Mouse (Mus musculus) CH12.LX (cell line): Measurements from ENCODE around the gene Ndufa8. TPM values are rescaled to one million over a fixed set of nuclear protein-coding genes. Genes with fewer than 3 reads are reported as not detected.

ENCODE experiments used
- DNase-seq: peaks from one replicate; pipeline ENCODE4 v3.0.0-alpha.2; 2013; ENCODE audit errors: extremely low read depth
- H3K27ac ChIP-seq: 2 replicates; pipeline ENCODE4 v1.5.1; 2012; ENCODE audit warnings: low read depth, mild to moderate bottlenecking, control low read depth, moderate library complexity; ENCODE audit not compliant: insufficient read depth
- H3K27me3 ChIP-seq: replicated peaks from 2 replicates; pipeline ENCODE3; 2012; ENCODE audit warnings: inconsistent platforms
- H3K36me3 ChIP-seq, 2 experiments: replicated peaks in 1 of 2; 2 replicates each; pipeline versions ENCODE3 to v1.6.1; 2012; ENCODE audit warnings: inconsistent platforms in 1 of 2, low read length in 1 of 2, mild to moderate bottlenecking in 1 of 2, mixed read lengths in 1 of 2, moderate library complexity in 1 of 2; ENCODE audit not compliant: control insufficient read depth in 1 of 2, insufficient read depth in 1 of 2
- H3K4me1 ChIP-seq, 2 experiments: 2 replicates each; pipeline ENCODE4 v1.6.1; 2012; ENCODE audit warnings: inconsistent platforms in 1 of 2, moderate library complexity in 1 of 2; ENCODE audit not compliant: insufficient read depth in 2 of 2, control insufficient read depth in 1 of 2
- H3K4me2 ChIP-seq: 2 replicates; pipeline ENCODE4 v1.6.1; 2012; ENCODE audit warnings: low read depth, mild to moderate bottlenecking, control low read depth; ENCODE audit not compliant: poor library complexity, insufficient read depth, severe bottlenecking
- H3K4me3 ChIP-seq, 3 experiments: fragments of 150-350 bp in 1 of 3; sonication (generic) in 1 of 3; replicated peaks in 1 of 3; 2 replicates each; pipeline versions ENCODE3 to v1.5.1; 2011 to 2012; ENCODE audit warnings: low read depth in 2 of 3, low read length in 2 of 3, mild to moderate bottlenecking in 2 of 3, moderate library complexity in 2 of 3, control low read depth in 1 of 3, improper control_type of control experiment in 1 of 3, inconsistent platforms in 1 of 3, mixed read lengths in 1 of 3; ENCODE audit not compliant: poor library complexity in 1 of 3
- H3K79me2 ChIP-seq: replicated peaks from 2 replicates; pipeline ENCODE4 v1.6.1; 2012; ENCODE audit warnings: mild to moderate bottlenecking, moderate library complexity; ENCODE audit not compliant: control insufficient read depth, poor library complexity, insufficient read depth, severe bottlenecking; ENCODE audit errors: extremely low read depth
- H3K9ac ChIP-seq: 2 replicates; pipeline ENCODE4 v1.6.1; 2012; ENCODE audit warnings: low read depth, mild to moderate bottlenecking, control low read depth, moderate library complexity; ENCODE audit not compliant: insufficient read depth
- H3K9me3 ChIP-seq: replicated peaks from 2 replicates; pipeline ENCODE3; 2012; ENCODE audit warnings: low read length, inconsistent platforms, mixed read lengths
- BHLHE40 ChIP-seq: IDR thresholded peaks from 2 replicates; pipeline ENCODE4 v1.6.1; 2011; ENCODE audit warnings: mild to moderate bottlenecking, low read depth, low read length, improper control_type of control experiment
- CHD1 ChIP-seq: IDR thresholded peaks from 2 replicates; pipeline ENCODE4 v1.6.1; 2012; ENCODE audit warnings: low read depth, low read length, improper control_type of control experiment, inconsistent platforms
- CHD2 ChIP-seq: IDR thresholded peaks from 2 replicates; pipeline ENCODE4 v1.6.1; 2011; ENCODE audit warnings: low read length, improper control_type of control experiment
- CTCF ChIP-seq, 2 experiments: IDR thresholded peaks in 1 of 2; conservative IDR thresholded peaks in 1 of 2; 2 replicates each; pipeline ENCODE4 v1.5.1; 2011 to 2012; ENCODE audit warnings: low read depth in 2 of 2, low read length in 2 of 2, improper control_type of control experiment in 1 of 2, inconsistent platforms in 1 of 2, mild to moderate bottlenecking in 1 of 2, moderate library complexity in 1 of 2
- E2F4 ChIP-seq: IDR thresholded peaks from 2 replicates; pipeline ENCODE4 v1.6.1; 2011; ENCODE audit warnings: low read depth, low read length, improper control_type of control experiment; ENCODE audit not compliant: insufficient replicate concordance
- JUN ChIP-seq: IDR thresholded peaks from 2 replicates; pipeline ENCODE4 v1.6.1; 2011; ENCODE audit warnings: low read depth, mild to moderate bottlenecking, low read length, improper control_type of control experiment, moderate library complexity; ENCODE audit not compliant: insufficient read depth
- MAX ChIP-seq: IDR thresholded peaks from 2 replicates; pipeline ENCODE4 v1.6.1; 2011; ENCODE audit warnings: low read length, improper control_type of control experiment
- MYC ChIP-seq: IDR thresholded peaks from 2 replicates; pipeline ENCODE4 v1.6.1; 2011; ENCODE audit warnings: low read depth, mild to moderate bottlenecking, improper control_type of control experiment, low read length
- POLR2AphosphoS2 ChIP-seq: IDR thresholded peaks from 2 replicates; pipeline ENCODE4 v1.6.1; 2011; ENCODE audit warnings: low read depth, low read length, improper control_type of control experiment
- RAD21 ChIP-seq: IDR thresholded peaks from 2 replicates; pipeline ENCODE4 v1.6.1; 2011; ENCODE audit warnings: low read depth, mild to moderate bottlenecking, low read length, improper control_type of control experiment, moderate library complexity
- TBP ChIP-seq: conservative IDR thresholded peaks from 2 replicates; pipeline ENCODE4 v1.6.1; 2011; ENCODE audit warnings: low read depth, low read length, improper control_type of control experiment
- UBTF ChIP-seq: IDR thresholded peaks from 2 replicates; pipeline ENCODE4 v1.6.1; 2012; ENCODE audit warnings: low read depth, mild to moderate bottlenecking, inconsistent platforms, low read length, improper control_type of control experiment, moderate library complexity
- ZMIZ1 ChIP-seq: IDR thresholded peaks from 2 replicates; pipeline ENCODE4 v1.6.1; 2012; ENCODE audit warnings: low read depth, mild to moderate bottlenecking, inconsistent platforms, low read length, improper control_type of control experiment
- dilution Hi-C: fragments of 300-500 bp; cut with MboI; formaldehyde crosslinking; loops from 2 replicates; pipeline ENCODE4 v1.14.3; 2020; ENCODE audit warnings: low sequenced_read_pairs; ENCODE audit not compliant: extremely low pct_unique_long_range_greater_than_20kb, extremely low pct_ligation_motif_present
- in situ Hi-C: fragments of 300-500 bp; cut with MboI; formaldehyde crosslinking; loops from 3 replicates; pipeline ENCODE4 v1.14.3; 2019; ENCODE audit warnings: low sequenced_read_pairs, low pct_ligation_motif_present, low pct_unique_long_range_greater_than_20kb, mixed read lengths
- polyA plus RNA-seq: library from polyadenylated mRNA; unstranded; fragments of >175 nt; gene quantifications from 2 replicates; pipeline ENCODE4 v1.2.1, GENCODE M21; 2012; ENCODE audit warnings: low read depth; ENCODE audit not compliant: insufficient read length
- total RNA-seq, 2 experiments: library from RNA; depleted of rRNA; stranded (reverse); fragments of 300-350 nt in 1 of 2; fragments of >200 nt in 1 of 2; gene quantifications; 2 replicates each; pipeline ENCODE4 v1.2.3; 2012 to 2014

Ndufa8 gene
- total and polyA plus RNA-seq, 3 experiments: 111 to 179 (median 119) TPM

DNA sequence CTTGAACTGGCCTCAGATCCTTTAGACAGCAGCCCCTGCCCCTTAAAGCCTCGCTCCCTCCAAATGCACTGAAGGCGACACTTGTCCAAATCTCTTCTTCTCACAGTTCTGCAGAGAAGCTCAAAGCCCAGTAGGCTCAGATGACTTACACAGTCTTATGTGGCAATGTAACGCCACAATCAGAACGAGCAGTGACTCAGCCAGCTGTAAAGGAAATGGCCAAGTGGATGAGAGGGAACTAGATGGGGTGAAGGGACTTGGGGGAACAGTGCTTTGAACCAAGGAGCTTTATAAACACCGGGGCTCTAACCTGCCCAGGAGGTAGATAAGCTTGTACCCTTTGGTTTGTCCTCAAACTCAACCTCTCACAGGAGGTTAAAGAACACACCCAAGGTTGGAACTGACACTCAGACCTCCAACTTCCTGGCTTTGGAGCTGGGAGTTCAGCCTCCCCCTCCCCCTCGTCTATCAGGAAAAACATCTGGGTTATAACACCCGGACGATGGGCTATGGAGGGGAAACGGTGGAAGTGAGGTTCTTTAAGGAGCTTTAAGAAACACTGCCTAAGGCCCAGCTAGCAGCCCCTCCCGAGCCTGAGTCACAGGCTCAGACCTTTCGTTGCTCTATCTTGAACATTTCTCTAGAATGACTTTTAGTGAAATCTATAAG lies 13.7 kb downstream of the Ndufa8 start:
- Histone ChIP-seq H3K27me3 (no peaks in the 10 kb centered on the region), H3K9me3 (no peaks in the 10 kb centered on the region), H3K36me3 (peaks cover 31 to 57% of the 10 kb centered on the region in 2 experiments), H3K4me3 (no peak overlapping the region), H3K4me2 (no peak overlapping the region), H3K9ac (no peak overlapping the region), H3K4me1 (no peaks in the 10 kb centered on the region), H3K27ac (no peak overlapping the region), H3K79me2 (no peaks in the 10 kb centered on the region; the same call in 1 of the 2 replicates)
- no peak for DNase-seq
- in situ Hi-C loops: no loop called here
- dilution Hi-C loops: no loop called here
- no peak for TF ChIP-seq CHD1

- no peak overlapping the region for H3K9ac ChIP-seq
- H3K9me3 ChIP-seq: no peaks in the 10 kb centered on the region
- DNase-seq: no peak
- H3K79me2 ChIP-seq: no peaks in the 10 kb centered on the region
- H3K36me3 ChIP-seq: peaks cover 31 to 50% of the 10 kb centered on the region in 2 experiments
- H3K27me3 ChIP-seq: no peaks in the 10 kb centered on the region
- dilution Hi-C loops: no loop called here
- no peak overlapping the region for H3K27ac ChIP-seq
- no peaks in the 10 kb centered on the region for H3K4me1 ChIP-seq
- no peak overlapping the region for H3K4me3 ChIP-seq
- in situ Hi-C loops: no loop called here
- no peak for TF ChIP-seq ZMIZ1
- TF ChIP-seq RAD21: no peak
- no peak for TF ChIP-seq MYC
- TF ChIP-seq UBTF: no peak
- H3K4me2 ChIP-seq: no peak overlapping the region
These were observed 14.3 kb downstream of the Ndufa8 start for GRCm38 (mm10) chr2:36034898-36035297.

DNA sequence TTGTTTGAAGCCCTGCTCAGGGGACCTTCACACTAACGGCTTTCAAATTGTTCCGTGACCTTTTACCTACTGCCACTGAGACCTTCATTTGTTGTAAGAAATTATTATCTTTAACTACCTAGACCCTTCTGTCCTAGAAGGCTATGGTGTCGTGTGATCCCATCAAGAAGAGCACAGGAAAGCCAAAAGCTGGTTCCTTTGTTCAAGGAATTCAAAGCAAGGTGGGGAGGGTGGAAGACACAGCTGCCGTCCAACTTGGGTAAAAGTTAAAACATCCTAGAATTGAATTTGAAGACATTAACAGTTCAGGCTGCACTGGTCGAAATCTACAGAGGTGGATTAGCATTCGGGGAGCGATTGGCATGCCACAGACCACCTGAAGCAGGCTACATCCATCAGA lies 15.2 kb downstream of the Ndufa8 start:
- Histone ChIP-seq H3K36me3 (peaks cover 22 to 41% of the 10 kb centered on the region in 2 experiments), H3K4me3 (no peak overlapping the region), H3K79me2 (no peaks in the 10 kb centered on the region), H3K4me2 (no peak overlapping the region), H3K27me3 (no peaks in the 10 kb centered on the region), H3K4me1 (no peaks in the 10 kb centered on the region), H3K9ac (no peak overlapping the region), H3K27ac (no peak overlapping the region), H3K9me3 (no peaks in the 10 kb centered on the region)
- TF ChIP-seq CHD2: no peak
- TF ChIP-seq MAX: no peak
- no peak for TF ChIP-seq E2F4
- TF ChIP-seq JUN: no peak
- TF ChIP-seq RAD21: no peak
- no peak for TF ChIP-seq ZMIZ1
- TF ChIP-seq POLR2AphosphoS2: no peak
- TF ChIP-seq BHLHE40: no peak
- no peak for TF ChIP-seq TBP
- TF ChIP-seq CTCF (conservative IDR thresholded peaks at IDR 0.05 in 1 of 2, IDR thresholded peaks at IDR 0.05 in 1 of 2; ENCODE audit: low read depth in 2 of 2, low read length in 2 of 2): no peak
- dilution Hi-C loops: no loop called here
- DNase-seq: no peak
- in situ Hi-C loops: no loop called here
